Mouse (Mus musculus): Measurements from ENCODE around the gene C1qtnf1. TPM values are rescaled to one million over a fixed set of nuclear protein-coding genes. Genes with fewer than 3 reads are reported as not detected.
A peak's percentile ranks its signal among the peaks of the same experiment; 100 is the strongest.

The C1qtnf1 gene
- total and polyA plus RNA-seq, 2 experiments from 2014 or later, result 5.8 to 7.8 TPM

DNA sequence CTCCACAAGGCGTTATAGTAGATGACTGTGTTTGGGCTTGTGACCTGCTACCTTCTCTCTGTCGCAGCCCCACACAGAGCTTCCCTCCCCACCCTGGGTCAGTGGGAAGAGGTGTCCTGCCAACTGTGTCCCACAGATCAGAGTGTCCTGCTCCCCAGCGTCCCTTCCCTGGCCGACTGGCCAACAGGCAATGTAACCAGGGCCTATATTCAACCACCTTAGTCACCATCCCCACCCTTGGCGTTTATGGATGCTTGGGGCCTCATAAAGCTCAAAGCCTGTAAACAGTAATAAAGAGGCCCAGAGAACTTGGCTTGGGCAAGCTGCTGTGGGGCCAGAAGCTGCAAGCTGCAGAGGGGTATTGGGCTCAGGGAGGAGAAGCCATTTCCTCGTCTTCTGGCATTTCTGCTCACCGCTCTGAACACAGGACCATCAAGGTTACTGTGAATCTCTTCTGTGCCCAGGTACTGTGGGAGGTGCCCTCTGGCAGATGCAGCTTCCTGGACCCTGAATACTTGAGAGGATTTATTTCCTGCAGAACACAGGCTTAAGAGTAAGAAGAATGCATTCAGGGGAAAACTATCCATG lies 47.6 kb downstream of the C1qtnf1 start:
- TF ChIP-seq EP300 (IDR thresholded peaks at IDR 0.05; ENCODE audit: low read depth) (no peak), CTCF (IDR thresholded peaks at IDR 0.05; ENCODE audit: low read depth) (no peak)
- peaks cover 11% of the 10 kb centered on the region for H3K4me1 ChIP-seq (ENCODE audit: control insufficient read depth, insufficient read depth)

GRCm38 (mm10) chr11:118476396-118477373 lies 48.7 kb downstream of the C1qtnf1 start, which contains the start of gene Engase:
Engase (plus strand) TSS chr11:118476829.
- Histone ChIP-seq H3K27ac (ENCODE audit: low read depth) (peak within 1 kb of the TSS; percentile 49; the same call in 1 of the 2 replicates), H3K9me3 (replicated peaks; ENCODE audit: control insufficient read depth, low read length) (no peaks in the 10 kb centered on the region), H3K4me1 (ENCODE audit: control insufficient read depth, insufficient read depth) (peaks cover 11% of the 10 kb centered on the region), H3K9ac (replicated peaks; ENCODE audit: low read depth, low read length) (peak within 1 kb of the TSS; percentile 47), H3K4me2 (ENCODE audit: low read depth, low read length) (peak within 1 kb of the TSS; percentile 73), H3K36me3 (replicated peaks; ENCODE audit: control insufficient read depth, insufficient read depth, low read length) (0 out of 2 replicates have a peak, but pooled peaks cover 5% of the 10 kb centered on the region), H3K4me3 (ENCODE audit: low read depth, low read length) (peak within 1 kb of the TSS; percentile 60), H3K27me3 (ENCODE audit: control insufficient read depth, insufficient read depth, low read length) (no peaks in the 10 kb centered on the region)
- TF ChIP-seq EP300 (IDR thresholded peaks at IDR 0.05; ENCODE audit: low read depth), result no peak
- TF ChIP-seq CTCF (IDR thresholded peaks at IDR 0.05; ENCODE audit: low read depth), result no peak
- WGBS, result under 1% methylated on average over 53 of the region's 57 CpGs
- ATAC-seq (ENCODE audit: insufficient read depth, low read depth) (peak; percentile 100), DNase-seq (ENCODE audit: low spot score) (peak; percentile 96)

More for the DNA sequence above, 47.6 kb downstream of the C1qtnf1 start:
- no peak overlapping the region for H3K4me3 ChIP-seq (ENCODE audit: low read depth, low read length)
- H3K9ac ChIP-seq (replicated peaks; ENCODE audit: low read depth, low read length), result no peak overlapping the region
- no peak overlapping the region for H3K27ac ChIP-seq (ENCODE audit: low read depth)
- no peaks in the 10 kb centered on the region for H3K27me3 ChIP-seq (ENCODE audit: control insufficient read depth, insufficient read depth, low read length)
- DNase-seq (ENCODE audit: low spot score) (no peak), ATAC-seq (ENCODE audit: insufficient read depth, low read depth) (no peak)
- no peaks in the 10 kb centered on the region for H3K9me3 ChIP-seq (replicated peaks; ENCODE audit: control insufficient read depth, low read length)
- WGBS, result 84% methylated on average over 7 of the region's 7 CpGs
- H3K4me2 ChIP-seq (ENCODE audit: low read depth, low read length), result no peak overlapping the region
- no peaks in the 10 kb centered on the region for H3K36me3 ChIP-seq (replicated peaks; ENCODE audit: control insufficient read depth, insufficient read depth, low read length)

DNA sequence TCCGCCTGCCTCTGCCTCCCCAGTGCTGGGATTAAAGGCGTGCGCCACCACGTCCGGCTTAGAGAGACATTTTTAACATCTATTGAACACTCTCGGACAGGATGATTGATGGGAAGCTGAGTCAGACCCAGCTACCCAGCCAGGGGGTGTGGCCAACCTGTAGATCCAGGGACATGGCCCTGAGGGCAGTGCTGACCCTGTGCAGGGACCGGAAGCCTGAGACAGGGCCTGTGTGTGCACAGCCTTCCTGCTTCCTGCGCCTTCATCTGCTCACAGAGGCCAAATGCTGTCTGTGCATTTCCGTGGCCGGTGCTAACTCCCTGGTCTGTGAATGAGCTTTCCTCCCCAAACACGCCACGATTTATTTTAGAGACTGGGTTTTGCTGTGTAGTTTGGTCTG lies 51.8 kb downstream of the C1qtnf1 start:
- no peaks in the 10 kb centered on the region for H3K9me3 ChIP-seq (replicated peaks; ENCODE audit: control insufficient read depth, low read length)
- no peak overlapping the region for H3K4me3 ChIP-seq (ENCODE audit: low read depth, low read length)
- no peak overlapping the region for H3K9ac ChIP-seq (replicated peaks; ENCODE audit: low read depth, low read length)
- 71% methylated on average over 12 of the region's 12 CpGs for WGBS
- peaks cover 5% of the 10 kb centered on the region for H3K4me1 ChIP-seq (ENCODE audit: control insufficient read depth, insufficient read depth)
- DNase-seq (ENCODE audit: low spot score), result no peak
- H3K4me2 ChIP-seq (ENCODE audit: low read depth, low read length), result no peak overlapping the region
- no peaks in the 10 kb centered on the region for H3K27me3 ChIP-seq (ENCODE audit: control insufficient read depth, insufficient read depth, low read length)
- no peak overlapping the region for H3K27ac ChIP-seq (ENCODE audit: low read depth)
- ATAC-seq (ENCODE audit: insufficient read depth, low read depth), result no peak
- peaks cover 16% of the 10 kb centered on the region; the same call in 1 of the 2 replicates for H3K36me3 ChIP-seq (replicated peaks; ENCODE audit: control insufficient read depth, insufficient read depth, low read length)
- TF ChIP-seq CTCF (IDR thresholded peaks at IDR 0.05; ENCODE audit: low read depth) (no peak), EP300 (IDR thresholded peaks at IDR 0.05; ENCODE audit: low read depth) (no peak)

- peaks cover 5% of the 10 kb centered on the region for H3K4me1 ChIP-seq (ENCODE audit: control insufficient read depth, insufficient read depth)
- no peak for TF ChIP-seq CTCF (IDR thresholded peaks at IDR 0.05; ENCODE audit: low read depth)
- H3K27me3 ChIP-seq (ENCODE audit: control insufficient read depth, insufficient read depth, low read length), result no peaks in the 10 kb centered on the region
- no peaks in the 10 kb centered on the region for H3K9me3 ChIP-seq (replicated peaks; ENCODE audit: control insufficient read depth, low read length)
- no peak overlapping the region for H3K4me2 ChIP-seq (ENCODE audit: low read depth, low read length)
- H3K9ac ChIP-seq (replicated peaks; ENCODE audit: low read depth, low read length), result no peak overlapping the region
- no peak overlapping the region for H3K4me3 ChIP-seq (ENCODE audit: low read depth, low read length)
- DNase-seq (ENCODE audit: low spot score) (no peak), ATAC-seq (ENCODE audit: insufficient read depth, low read depth) (no peak)
- WGBS, result 96% methylated on average over 11 of the region's 11 CpGs
- H3K27ac ChIP-seq (ENCODE audit: low read depth), result no peak overlapping the region
- peaks cover 22% of the 10 kb centered on the region for H3K36me3 ChIP-seq (replicated peaks; ENCODE audit: control insufficient read depth, insufficient read depth, low read length)
Observed at GRCm38 (mm10) chr11:118481231-118481630, 53.2 kb downstream of the C1qtnf1 start.

DNA sequence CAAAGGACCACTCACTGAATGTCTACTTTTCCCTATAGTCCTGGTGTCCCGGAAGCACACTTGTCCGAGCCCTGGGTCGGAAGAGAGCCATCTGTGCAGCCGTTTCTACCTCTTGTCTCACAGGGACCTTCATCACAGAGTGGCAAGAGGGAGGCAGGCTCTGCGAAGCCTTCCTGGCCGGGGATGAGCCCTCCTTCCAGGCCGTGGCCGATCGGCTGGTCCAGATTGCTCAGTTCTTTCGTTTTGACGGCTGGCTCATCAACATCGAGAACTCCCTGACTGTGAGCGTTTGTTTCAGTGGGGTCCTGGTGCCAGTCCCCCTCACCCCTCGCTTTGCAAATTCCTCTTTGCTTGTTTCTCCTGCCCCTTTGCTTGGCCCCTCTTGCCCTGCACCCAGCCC lies 53.7 kb downstream of the C1qtnf1 start:
- H3K27me3 ChIP-seq (ENCODE audit: control insufficient read depth, insufficient read depth, low read length), result no peaks in the 10 kb centered on the region
- no peak overlapping the region for H3K4me2 ChIP-seq (ENCODE audit: low read depth, low read length)
- H3K9me3 ChIP-seq (replicated peaks; ENCODE audit: control insufficient read depth, low read length), result no peaks in the 10 kb centered on the region
- TF ChIP-seq CTCF (IDR thresholded peaks at IDR 0.05; ENCODE audit: low read depth) (no peak), EP300 (IDR thresholded peaks at IDR 0.05; ENCODE audit: low read depth) (no peak)
- no peak overlapping the region for H3K27ac ChIP-seq (ENCODE audit: low read depth)
- peaks cover 5% of the 10 kb centered on the region for H3K4me1 ChIP-seq (ENCODE audit: control insufficient read depth, insufficient read depth)
- H3K4me3 ChIP-seq (ENCODE audit: low read depth, low read length), result no peak overlapping the region
- WGBS, result 89% methylated on average over 14 of the region's 14 CpGs
- DNase-seq (ENCODE audit: low spot score) (no peak), ATAC-seq (ENCODE audit: insufficient read depth, low read depth) (no peak)
- no peak overlapping the region for H3K9ac ChIP-seq (replicated peaks; ENCODE audit: low read depth, low read length)
- peaks cover 25% of the 10 kb centered on the region for H3K36me3 ChIP-seq (replicated peaks; ENCODE audit: control insufficient read depth, insufficient read depth, low read length)
